Mouse (Mus musculus): ENCODE measurements around the gene Tmem178b.

DNA sequence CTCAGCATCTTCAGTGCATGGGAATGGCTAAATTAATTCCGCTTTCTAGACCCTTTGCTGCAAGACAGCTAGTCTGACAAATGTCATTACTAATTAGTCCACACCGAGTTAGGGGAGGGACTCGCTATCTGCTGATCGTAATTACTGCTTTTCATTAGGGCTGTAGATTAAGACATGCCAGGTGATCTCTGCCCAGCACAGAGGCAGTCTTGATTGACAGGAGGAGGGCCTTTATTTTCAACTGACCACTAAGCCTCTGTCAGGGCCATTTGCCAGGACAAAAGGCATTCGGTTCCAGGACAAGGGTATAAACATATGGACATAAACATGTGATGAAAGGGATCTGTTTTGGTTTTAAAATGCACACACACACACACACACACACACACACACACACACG lies 264.3 kb downstream of the Tmem178b start:
- TF ChIP-seq POLR2A (IDR thresholded peaks at IDR 0.05; ENCODE audit: insufficient read depth, low read depth, low read length): no peak
- no peak for TF ChIP-seq CTCF (IDR thresholded peaks at IDR 0.05; ENCODE audit: insufficient read depth, low read depth, low read length)

Measured in olfactory bulb, adult 2 months (tissue).